Mouse (Mus musculus) layer of hippocampus, adult 8-10 months (tissue): ENCODE data around the gene Lctl. TPM values are rescaled to one million over a fixed set of nuclear protein-coding genes. Genes with fewer than 3 reads are reported as not detected.

Experiments
- DNase-seq, 2 experiments: peaks; one replicate each; pipeline ENCODE4 v3.0.0; 2022; ENCODE audit warnings: low spot score in 2 of 2
- total RNA-seq, 4 experiments: library from RNA; stranded (reverse); gene quantifications; 2 replicates each; pipeline ENCODE4 v1.2.4; 2022

Gene Lctl
- total RNA-seq = under 1 TPM in 1 of 4 experiments, not detected in 3; 0.76 TPM

DNA sequence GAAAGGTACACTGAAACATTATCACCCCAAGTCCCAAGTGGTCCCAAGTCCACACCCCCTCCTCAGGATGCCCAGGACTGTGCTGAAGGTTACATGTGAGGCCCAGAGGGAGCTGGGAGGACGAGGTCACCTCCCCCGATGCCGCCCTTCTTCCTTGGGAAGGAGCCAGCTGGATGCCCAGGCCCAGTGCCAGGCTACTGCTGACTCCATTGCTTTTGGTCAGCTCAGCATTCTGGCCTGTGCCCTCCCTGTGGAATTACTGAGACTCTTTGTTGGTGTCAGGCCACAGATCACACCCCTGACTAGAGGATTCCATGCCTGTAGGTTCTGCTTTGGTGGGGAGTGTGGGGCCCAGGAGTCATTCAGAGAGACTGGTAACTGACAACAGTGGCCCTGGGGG is at the start of gene Lctl:
Gene Lctl (plus strand): TSS at position 272 of the 400 bp plus-strand sequence.
- no peak for DNase-seq

DNA sequence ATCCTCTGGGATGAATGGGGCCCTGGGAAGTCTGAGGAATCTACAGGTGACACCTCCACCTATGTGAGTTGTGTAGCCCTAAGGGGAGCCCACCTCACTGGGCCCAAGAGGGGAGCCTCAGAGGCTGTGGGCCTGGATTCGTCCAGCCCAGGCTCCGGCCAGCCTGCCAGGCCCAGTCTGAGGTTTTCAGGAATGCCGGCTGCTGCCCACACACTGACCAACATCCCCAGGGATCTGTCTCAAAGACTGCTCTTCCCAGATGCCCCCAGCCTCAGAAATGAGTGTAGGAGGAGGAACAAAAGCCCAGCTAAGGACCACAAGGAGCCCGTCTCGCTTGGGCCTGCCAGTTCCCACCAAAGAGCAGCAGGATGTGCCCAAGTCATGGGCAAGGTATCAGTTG is 49.2 kb upstream of the Lctl start:
- DNase-seq = no peak

- no peak for DNase-seq
Observed at GRCm38 (mm10) chr9:64068571-64068970, 48.4 kb upstream of the Lctl start.

DNA sequence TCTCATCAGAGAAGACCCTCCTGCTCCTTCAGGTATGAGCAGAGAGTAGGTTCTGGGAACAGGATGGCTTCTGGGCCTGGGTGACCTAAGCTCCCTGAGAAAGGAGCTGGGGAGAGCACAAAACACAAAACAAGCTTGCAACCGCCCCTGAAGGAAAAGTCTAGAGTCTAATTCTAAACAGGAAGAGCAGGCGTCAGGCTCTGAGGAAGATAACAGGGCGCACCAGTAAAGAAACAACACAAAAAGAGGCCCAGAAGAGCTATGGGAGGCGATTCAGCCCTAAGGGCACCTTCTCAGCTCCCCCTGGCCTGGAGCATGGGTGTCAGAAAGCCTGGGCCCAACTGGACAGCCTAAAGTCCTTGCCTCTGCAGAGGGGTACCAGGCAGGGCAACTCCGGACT is 47.8 kb upstream of the Lctl start:
- no peak for DNase-seq

DNA sequence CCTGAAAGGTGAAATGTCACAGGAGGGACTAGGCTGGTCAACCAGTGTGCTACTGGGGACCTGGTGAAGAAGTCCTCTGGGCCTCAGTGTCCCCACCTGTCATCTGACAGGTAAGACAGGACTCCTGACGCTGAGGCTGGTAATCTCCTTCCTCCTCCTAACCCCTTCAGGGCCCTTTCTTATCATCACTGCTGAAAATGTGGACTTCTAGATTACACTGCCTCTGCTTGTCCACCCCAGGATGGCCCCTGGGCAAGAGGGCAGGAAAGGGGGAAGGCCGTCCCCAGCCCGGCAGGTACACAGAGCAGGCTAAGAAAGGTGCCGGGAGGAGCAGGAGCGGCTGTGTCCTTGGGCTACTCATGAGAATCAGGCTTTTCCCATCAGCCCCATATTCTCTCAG is 46.3 kb upstream of the Lctl start:
- no peak for DNase-seq

DNA sequence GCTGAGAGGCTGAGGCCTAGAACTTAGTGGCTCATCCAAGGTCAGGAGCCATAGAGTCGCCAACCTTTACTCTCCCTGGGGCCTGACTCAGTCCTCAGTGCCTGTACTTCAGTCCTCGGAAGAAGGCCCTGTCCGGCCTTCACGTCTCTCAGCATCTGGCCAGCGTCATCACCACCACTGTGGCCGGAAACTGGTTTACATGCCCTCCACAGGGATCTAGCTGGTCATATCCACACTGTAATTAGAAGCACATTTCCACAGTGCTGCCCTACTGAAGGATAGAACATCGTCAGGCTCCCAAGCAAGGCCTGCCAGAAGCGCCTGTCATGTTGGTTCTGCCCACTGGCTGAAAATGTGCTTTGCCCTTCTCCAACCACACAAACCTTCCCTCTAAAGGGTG is 42.1 kb upstream of the Lctl start:
- DNase-seq = no peak

- no peak for DNase-seq
Observed at GRCm38 (mm10) chr9:64076412-64076811, 40.5 kb upstream of the Lctl start.

- DNase-seq = no peak
Observed at GRCm38 (mm10) chr9:64078386-64078792, 38.6 kb upstream of the Lctl start.

GRCm38 (mm10) chr9:64079922-64080321 is 37.0 kb upstream of the Lctl start:
- DNase-seq = no peak

- DNase-seq = no peak
Observed at GRCm38 (mm10) chr9:64084231-64084630, 32.7 kb upstream of the Lctl start.

GRCm38 (mm10) chr9:64084661-64085399 is 32.1 kb upstream of the Lctl start:
- DNase-seq = no peak

DNA sequence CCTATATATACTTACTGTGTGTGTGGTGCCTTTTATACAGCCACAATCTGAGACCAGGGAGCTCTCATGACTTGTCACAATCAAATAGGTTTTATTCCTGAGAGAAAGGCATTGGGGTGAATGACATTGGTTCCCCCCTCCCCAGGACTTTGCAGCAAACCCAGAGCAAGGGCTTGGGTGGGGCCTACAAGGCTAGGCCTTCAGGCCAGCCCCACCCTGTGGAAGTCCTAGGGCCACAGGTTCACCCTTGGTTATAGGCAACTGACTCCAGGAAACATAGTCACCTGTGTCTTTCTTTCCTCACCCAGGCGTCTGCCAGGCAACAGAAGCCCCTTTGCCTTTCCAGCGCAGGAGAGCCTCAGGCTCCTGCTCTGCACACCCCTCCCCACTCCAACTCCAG is 31.0 kb upstream of the Lctl start:
- DNase-seq = no peak

GRCm38 (mm10) chr9:64086543-64086942 is 30.4 kb upstream of the Lctl start:
- no peak for DNase-seq

DNA sequence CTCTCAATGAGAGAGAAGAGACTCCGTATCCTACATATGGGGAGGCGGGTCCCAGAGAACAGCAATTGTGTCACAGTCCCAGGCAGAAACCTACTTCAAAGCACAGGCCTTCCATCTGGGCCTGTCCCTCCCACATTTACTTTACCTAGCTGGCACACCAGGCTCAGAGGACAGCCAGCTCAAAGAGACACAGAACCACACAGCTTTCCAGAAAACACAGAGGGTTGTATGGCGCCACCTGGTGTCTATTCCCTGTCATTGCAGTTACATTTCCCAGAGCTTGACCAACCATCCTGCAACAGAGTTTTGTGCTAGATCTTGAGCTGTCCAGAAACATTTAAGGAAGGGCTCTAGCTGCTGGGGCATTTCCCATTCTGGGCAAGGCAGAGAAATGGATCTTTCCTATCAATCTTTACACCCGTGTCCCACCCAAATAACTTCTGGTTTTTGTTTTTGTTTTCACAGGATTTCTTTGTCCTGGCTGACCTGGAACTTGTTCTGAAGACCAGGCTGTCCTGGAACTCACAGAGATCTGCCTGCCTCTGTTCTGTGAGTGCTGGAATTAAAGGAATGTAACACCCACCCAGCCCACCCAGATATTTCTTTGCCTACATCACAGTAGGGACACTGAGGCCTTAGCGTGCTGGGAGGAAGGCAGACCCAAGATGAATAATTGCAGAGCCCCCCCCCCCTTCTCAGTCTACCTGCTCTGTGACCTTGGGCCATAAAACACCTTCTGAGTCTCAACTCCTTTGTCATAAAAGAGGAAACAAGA is 29.3 kb upstream of the Lctl start:
- DNase-seq = peak; percentile 56 to 83

DNA sequence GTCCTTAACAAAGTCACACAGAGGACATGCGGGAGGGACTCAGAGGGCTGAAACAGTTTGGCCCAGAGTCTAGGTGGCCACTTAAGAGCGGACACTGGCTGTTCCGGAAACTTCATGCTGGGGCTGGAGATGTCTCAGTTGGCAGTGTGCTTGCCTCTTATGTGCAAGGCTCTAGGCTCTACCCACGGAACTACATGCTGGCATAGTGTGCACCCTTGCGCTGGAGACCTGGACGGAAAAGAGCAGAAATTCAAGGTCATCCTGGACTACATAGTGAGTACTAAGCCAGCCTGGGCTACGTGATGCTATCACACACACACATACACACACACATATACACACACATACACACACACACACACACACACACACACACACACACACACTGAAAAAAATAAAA is 28.6 kb upstream of the Lctl start:
- DNase-seq = no peak

DNA sequence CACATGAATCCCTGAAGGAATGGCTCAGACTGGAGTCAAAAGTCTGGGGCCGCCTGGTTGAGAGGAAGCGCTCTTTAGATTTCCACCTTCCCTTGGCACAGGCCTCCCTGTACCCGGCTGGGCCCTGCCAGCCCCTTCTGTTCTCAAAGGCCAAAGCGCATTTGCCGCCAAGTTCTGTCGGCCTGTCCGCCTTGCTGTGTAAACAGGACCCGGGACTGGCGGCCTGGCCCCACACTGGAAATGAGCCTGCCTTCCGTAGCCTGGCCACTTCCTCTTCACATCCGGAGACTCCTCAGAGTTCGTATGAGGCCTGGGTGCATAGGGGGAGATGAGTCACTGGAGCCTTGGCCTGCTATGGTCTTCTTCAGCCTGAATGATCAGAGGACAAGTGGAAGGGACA is 27.9 kb upstream of the Lctl start:
- no peak for DNase-seq

GRCm38 (mm10) chr9:64094083-64094482 is 22.9 kb upstream of the Lctl start:
- DNase-seq = peak; percentile 19 to 42

GRCm38 (mm10) chr9:64098282-64098681 is 18.7 kb upstream of the Lctl start:
- DNase-seq = no peak

DNA sequence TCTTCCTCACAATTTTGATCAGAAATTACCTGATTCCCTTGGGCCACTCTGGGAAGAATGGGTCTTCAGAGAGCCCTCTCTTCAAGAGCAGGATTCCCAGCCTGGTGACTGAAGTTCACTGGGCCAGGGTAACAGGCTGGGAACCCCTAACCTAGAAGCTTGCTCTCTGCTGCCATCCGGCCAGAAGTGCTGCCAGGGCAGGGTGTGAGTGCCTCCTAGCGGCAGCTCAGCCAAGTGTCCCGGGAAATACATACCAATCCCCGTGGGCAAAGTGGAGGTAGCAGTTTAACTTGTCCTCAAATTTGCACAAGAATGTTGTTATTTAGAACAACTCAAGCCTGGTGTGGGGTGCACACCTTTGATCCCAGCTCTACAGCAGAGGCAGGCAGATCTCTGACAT is 16.5 kb upstream of the Lctl start:
- peak; percentile 14 to 59 for DNase-seq

- no peak for DNase-seq
Observed at GRCm38 (mm10) chr9:64105301-64105700, 11.6 kb upstream of the Lctl start.

DNA sequence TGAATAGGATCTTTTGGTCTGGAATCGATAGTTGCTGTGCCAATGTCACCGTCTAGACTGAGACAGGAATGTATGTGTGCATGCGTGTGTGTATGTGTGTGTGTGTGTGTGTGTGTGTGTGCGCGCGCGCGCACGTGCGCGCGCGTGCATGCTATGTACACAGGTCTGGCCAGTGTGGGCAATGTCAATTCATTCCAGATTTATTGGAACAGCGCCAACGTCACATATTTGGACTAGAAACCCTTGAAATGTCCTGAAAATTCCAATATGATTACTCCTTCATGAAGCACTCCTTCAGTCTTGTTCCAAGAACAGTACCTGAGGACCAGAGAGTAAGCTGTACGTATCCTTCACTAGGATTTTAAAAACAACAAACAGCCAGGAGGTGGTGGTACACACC is 6.4 kb upstream of the Lctl start:
- no peak for DNase-seq

DNA sequence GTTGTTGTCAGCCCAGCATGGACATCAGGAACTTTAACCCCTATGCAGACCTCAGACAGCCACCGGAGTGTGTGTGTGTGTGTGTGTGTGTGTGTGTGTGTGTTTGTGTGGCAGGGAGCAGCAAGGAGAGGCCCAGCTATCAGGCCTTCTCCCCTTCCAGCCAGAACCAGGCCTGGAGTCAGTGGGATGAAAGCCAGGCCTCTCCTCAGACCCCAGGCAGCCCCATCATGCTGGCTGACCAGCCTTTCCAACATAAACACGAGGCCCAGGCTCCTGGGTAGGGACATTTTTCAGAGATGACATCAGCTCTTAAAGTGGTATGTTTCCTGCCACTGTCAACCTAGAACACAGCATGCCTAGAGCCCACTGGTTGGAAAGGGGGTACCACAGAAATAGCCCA is 2.3 kb upstream of the Lctl start:
- no peak for DNase-seq

GRCm38 (mm10) chr9:64115756-64116155 is 1.2 kb upstream of the Lctl start:
- DNase-seq = no peak
